Mouse (Mus musculus): ENCODE measurements around the gene Fezf2.

GRCm38 (mm10) chr14:12300275-12300674, 47.7 kb downstream of the Fezf2 start:
- TF ChIP-seq CTCF (IDR thresholded peaks at IDR 0.05; ENCODE audit: borderline replicate concordance, control insufficient read depth, extremely low read depth, insufficient read depth, low read length, poor library complexity) (no peak), POLR2A (IDR thresholded peaks at IDR 0.05; ENCODE audit: control insufficient read depth, extremely low read depth, insufficient read depth, low read length, poor library complexity) (no peak)

Measured in thymus, adult 2 months (tissue).